Mouse (Mus musculus) spleen, adult 18-20 months (tissue): ENCODE data around the gene Atf4.

Source experiments
- DNase-seq, 2 experiments: peaks; one replicate each; pipeline ENCODE4 v3.0.0; 2022; ENCODE audit warnings: mixed read lengths in 2 of 2

Atf4 gene

GRCm38 (mm10) chr15:80250586-80250985 lies 4.4 kb upstream of the Atf4 start:
- no peak for DNase-seq

- no peak for DNase-seq
Observed at GRCm38 (mm10) chr15:80253530-80253929, 1.5 kb upstream of the Atf4 start.

- no peak for DNase-seq
Observed at GRCm38 (mm10) chr15:80254207-80254606, 777 bp upstream of the Atf4 start.

- DNase-seq = peak; percentile 72 to 76
Observed at GRCm38 (mm10) chr15:80255646-80256121, 700 bp downstream of the Atf4 start.

- no peak for DNase-seq
Observed at GRCm38 (mm10) chr15:80256242-80256641, 1.3 kb downstream of the Atf4 start.

- no peak for DNase-seq
Observed at GRCm38 (mm10) chr15:80256656-80257601, 1.9 kb downstream of the Atf4 start.

- no peak for DNase-seq
Observed at GRCm38 (mm10) chr15:80257602-80258239, 2.7 kb downstream of the Atf4 start.

- no peak for DNase-seq
Observed at GRCm38 (mm10) chr15:80258240-80259170, 3.5 kb downstream of the Atf4 start.

- DNase-seq = no peak
Observed at GRCm38 (mm10) chr15:80259406-80260045, 4.5 kb downstream of the Atf4 start.

GRCm38 (mm10) chr15:80260677-80261076 lies 5.7 kb downstream of the Atf4 start:
- peak; percentile 57 to 84 for DNase-seq

- no peak for DNase-seq
Observed at GRCm38 (mm10) chr15:80261100-80261499, 6.1 kb downstream of the Atf4 start.

- peak; percentile 79 to 88 for DNase-seq
Observed at GRCm38 (mm10) chr15:80263610-80264575, 8.9 kb downstream of the Atf4 start, which contains the start of gene Rps19bp1. Gene Rps19bp1 (minus strand): TSS chr15:80264315.

- DNase-seq = peak; percentile 36 to 72
Observed at GRCm38 (mm10) chr15:80266281-80266680, 11.3 kb downstream of the Atf4 start.

GRCm38 (mm10) chr15:80271858-80272396 lies 16.9 kb downstream of the Atf4 start:
- no peak for DNase-seq

- no peak for DNase-seq
Observed at GRCm38 (mm10) chr15:80277107-80277506, 22.1 kb downstream of the Atf4 start.

- peak in 1 of 2 experiments; percentile 45 for DNase-seq
Observed at GRCm38 (mm10) chr15:80277625-80278024, 22.6 kb downstream of the Atf4 start.

- DNase-seq = no peak
Observed at GRCm38 (mm10) chr15:80278121-80278759, 23.3 kb downstream of the Atf4 start.

GRCm38 (mm10) chr15:80279053-80279452 lies 24.1 kb downstream of the Atf4 start:
- no peak for DNase-seq

- peak in 1 of 2 experiments; percentile 40 for DNase-seq
Observed at GRCm38 (mm10) chr15:80280646-80281045, 25.7 kb downstream of the Atf4 start.

- no peak for DNase-seq
Observed at GRCm38 (mm10) chr15:80286851-80287415, 31.9 kb downstream of the Atf4 start, which contains the start of gene Cacna1i. Gene Cacna1i (plus strand): TSS chr15:80287238.
